In the genomic region with DNA sequence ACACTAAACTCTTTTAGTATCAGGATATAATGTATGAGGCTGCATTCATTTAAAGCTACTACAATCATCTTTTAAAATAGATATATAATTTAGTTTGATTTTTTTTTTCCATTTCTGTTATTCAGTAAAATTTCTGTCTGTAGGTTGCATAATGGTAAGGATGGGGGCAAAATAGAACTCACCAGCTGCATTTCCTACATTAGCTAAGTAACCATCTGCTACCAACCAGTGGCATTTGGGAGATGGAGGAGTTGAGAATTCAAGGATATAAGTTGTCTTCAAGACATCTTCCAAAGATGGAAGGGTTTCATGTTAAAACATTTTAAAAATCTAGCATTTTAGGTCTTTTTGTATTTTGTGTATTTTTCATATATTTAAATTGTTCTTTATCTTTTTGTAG, we compare ENCODE assay signal across 22 mouse cellular contexts. TPM values are rescaled to one million over a fixed set of nuclear protein-coding genes. Genes with fewer than 3 reads are reported as not detected.
"Had no signal": no experiment of that assay in that cellular context is flagged by ENCODE, and none has a peak within 500 bp of the region (broad histone marks: within the 10 kb centered on the region; RNA-seq: fewer than 3 reads in every experiment).

No protein-coding gene starts in this region.

- H3K9me3 ChIP-seq: limb, embryonic 15.5 days; liver, embryonic 12.5 days; midbrain, embryonic 10.5 days; midbrain, embryonic 15.5 days; neural tube, embryonic 13.5 days had no signal

- H3K9ac ChIP-seq: limb, embryonic 15.5 days; liver, embryonic 12.5 days; lung, embryonic 14.5 days; midbrain, embryonic 15.5 days; neural tube, embryonic 13.5 days had no signal

- ATAC-seq: hindbrain, postnatal 0 days; liver, embryonic 12.5 days; midbrain, embryonic 15.5 days had no signal

- DNase-seq: kidney, adult 11 months; kidney, adult 9 months; kidney, postnatal 4 days; lung, embryonic 14.5 days; lung, postnatal 10 days; lung, postnatal 4 days; retina, postnatal 1 day; right cerebral cortex, postnatal 4 days; spleen, adult 18-20 months; thymus, adult 2 months; thymus, postnatal 25 days had no signal

- H3K4me3 ChIP-seq: limb, embryonic 15.5 days; liver, embryonic 12.5 days; midbrain, embryonic 10.5 days; midbrain, embryonic 15.5 days; neural tube, embryonic 13.5 days had no signal

- H3K27ac ChIP-seq: hindbrain, postnatal 0 days; kidney, postnatal 0 days; limb, embryonic 15.5 days; liver, embryonic 12.5 days; midbrain, embryonic 10.5 days; midbrain, embryonic 15.5 days; neural tube, embryonic 13.5 days had no signal

- H3K27me3 ChIP-seq: limb, embryonic 15.5 days; liver, embryonic 12.5 days; midbrain, embryonic 15.5 days; neural tube, embryonic 13.5 days had no signal

- H3K4me2 ChIP-seq: limb, embryonic 15.5 days; liver, embryonic 12.5 days; lung, embryonic 14.5 days; midbrain, embryonic 15.5 days; neural tube, embryonic 13.5 days had no signal

RNA-seq across cellular contexts. Expression of gene Ankrd7, which starts 10.8 kb away (rescaled TPM):
- total RNA-seq: hindbrain, postnatal 0 days; left cerebral cortex, adult 8-10 months; megakaryocyte, adult 5-6 weeks had no signal
- polyA plus RNA-seq: hindbrain, postnatal 0 days; intestine, embryonic 14.5 days; kidney, postnatal 0 days; midbrain, embryonic 15.5 days; neural tube, embryonic 13.5 days; thymus, adult 2 months; urinary bladder, adult 2 months had no signal
